Mouse (Mus musculus) small intestine, adult 2 months (tissue): ENCODE results near the gene Ulk4.

Experiments
- CTCF ChIP-seq: fragments of 200-500 bp; IDR thresholded peaks from 2 replicates; pipeline ENCODE4 v1.5.1; 2012; ENCODE audit warnings: low read depth, mild to moderate bottlenecking, control low read depth, inconsistent platforms, low read length, moderate library complexity, mixed read lengths; ENCODE audit not compliant: insufficient replicate concordance, insufficient read length; ENCODE audit errors: extremely low read depth
- POLR2A ChIP-seq: fragments of 200-500 bp; IDR thresholded peaks from 2 replicates; pipeline ENCODE4 v1.6.1; 2012; ENCODE audit warnings: low read depth, mild to moderate bottlenecking, control low read depth, inconsistent platforms, low read length, moderate library complexity

DNA sequence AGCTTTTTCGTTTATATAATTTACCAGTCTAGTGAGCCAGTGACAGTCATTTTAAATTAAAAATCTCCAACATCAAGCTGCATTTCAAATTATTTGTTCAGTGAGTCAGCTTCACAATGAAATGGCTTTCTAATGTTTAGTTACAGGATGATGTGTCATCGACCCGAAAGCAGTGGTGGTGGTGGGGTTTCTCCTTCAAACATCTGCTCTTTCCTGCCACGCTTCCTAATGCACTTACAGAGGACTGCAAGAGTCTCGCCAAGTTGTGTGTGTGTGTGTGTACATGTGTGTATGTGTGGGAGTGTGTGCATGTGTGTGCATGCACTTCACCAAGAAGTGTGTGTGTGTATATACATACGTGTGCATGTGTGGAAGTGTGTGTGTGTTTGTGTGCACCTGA lies 144.4 kb downstream of the Ulk4 start:
- TF ChIP-seq CTCF (no peak), POLR2A (no peak)
